Mouse (Mus musculus) T-cell, adult 2 months (primary cell): Measurements from ENCODE around the gene Fcho1.
A peak's percentile ranks its signal among the peaks of the same experiment; 100 is the strongest.
"Not testable (repeated sequence)": the region's sequence is repeated elsewhere in the genome, so short reads cannot be mapped to it uniquely, and the experiment has no call there.

Source experiments
- DNase-seq: peaks from one replicate; pipeline ENCODE4 v3.0.0; 2022; ENCODE audit warnings: low spot score

Gene Fcho1

DNA sequence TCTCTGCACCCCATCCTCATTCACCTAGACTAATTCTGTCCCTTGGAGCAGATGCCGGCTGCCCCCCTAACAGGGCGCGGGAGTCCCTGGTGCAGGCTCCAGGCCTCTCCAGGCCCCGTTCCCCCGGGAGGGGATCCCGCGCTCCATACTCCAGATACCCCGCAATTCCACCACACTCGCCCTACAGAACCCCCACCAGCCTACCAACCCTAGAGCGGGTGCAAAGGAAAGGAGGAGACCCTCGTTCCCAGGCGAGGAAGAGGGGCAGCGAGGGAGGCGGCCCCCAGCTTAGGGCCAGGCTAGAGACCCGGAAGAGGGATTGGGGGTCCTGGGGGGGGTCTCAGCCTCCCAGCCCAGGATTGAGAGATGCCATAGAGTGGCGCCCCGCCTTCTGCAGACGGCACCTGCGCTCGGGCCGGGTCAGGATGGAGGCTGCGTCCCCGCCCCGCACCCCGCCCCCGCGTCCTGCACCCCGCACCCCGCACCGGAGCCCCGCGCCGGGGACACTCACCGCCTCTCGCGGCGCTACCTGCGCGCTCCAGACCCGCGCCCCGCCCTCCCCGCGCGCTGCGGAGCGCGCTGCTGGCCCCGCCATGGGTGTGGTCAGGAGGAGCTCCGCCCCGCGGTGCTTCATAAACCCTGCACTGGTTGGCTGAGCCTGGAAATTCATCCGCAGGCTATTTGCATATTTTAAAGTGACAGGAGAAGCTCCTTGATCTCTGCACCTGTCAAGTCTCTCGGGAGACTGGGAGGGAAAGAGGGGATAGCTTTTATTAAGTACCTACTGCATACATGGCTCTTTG lies at the start of gene Fcho1:
Fcho1 (minus strand) TSS at position 595 of the 803 bp plus-strand sequence.
- DNase-seq, result peak; percentile 87

DNA sequence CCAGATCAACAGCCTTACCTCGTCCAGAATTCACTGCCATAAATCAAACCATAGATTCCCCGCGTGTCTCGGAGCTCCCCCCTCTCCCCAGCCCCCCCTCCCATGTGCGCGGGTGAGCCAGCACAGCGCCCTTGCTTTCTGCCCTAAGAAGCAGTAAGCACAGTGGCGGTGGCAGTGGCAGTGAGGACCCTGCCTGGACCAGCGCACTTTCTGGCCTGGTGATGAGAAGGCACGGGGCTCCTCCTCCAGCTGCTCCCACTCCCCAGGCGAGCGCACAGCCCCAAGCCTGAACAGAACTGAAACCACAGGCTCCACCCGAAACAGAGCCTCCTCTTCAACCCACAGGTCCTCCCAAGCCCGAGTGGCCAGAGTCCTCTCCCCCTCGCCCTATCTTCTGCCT lies 45.8 kb upstream of the Fcho1 start:
- no peak for DNase-seq

GRCm38 (mm10) chr8:71758816-71759215 lies 33.3 kb upstream of the Fcho1 start:
- DNase-seq, result no peak

GRCm38 (mm10) chr8:71752881-71753552 lies 27.5 kb upstream of the Fcho1 start:
- DNase-seq, result not testable (repeated sequence)

- not testable (repeated sequence) for DNase-seq
Observed at GRCm38 (mm10) chr8:71752263-71752662, 26.7 kb upstream of the Fcho1 start.

DNA sequence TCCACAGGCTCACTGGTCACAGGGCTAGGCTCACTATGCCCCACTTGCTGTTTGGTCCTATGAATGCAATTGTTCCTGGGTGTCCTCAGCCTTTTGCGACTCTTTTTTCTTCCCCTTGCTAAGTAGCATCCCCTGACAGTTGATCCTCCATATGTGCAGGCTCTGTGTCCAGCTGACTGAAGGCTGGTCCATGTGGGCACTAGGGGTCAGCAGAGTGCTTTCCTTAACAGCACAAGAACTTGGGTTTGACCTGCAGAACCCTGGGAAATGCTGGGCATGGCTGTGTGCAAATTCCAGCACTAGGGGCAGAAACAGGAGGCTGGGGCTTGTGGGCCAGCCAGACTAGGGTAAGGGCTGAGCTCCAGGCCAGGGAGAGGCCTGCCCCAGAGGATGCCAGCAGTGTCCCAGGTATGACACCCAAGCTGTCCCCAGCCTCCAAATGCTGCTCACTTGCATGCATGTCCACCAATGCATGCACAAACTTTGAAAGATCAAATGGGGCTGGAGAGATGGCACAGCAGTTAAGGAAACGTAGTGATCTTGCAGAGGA lies 25.9 kb upstream of the Fcho1 start:
- DNase-seq, result not testable (repeated sequence)

GRCm38 (mm10) chr8:71749321-71750075 lies 24.0 kb upstream of the Fcho1 start:
- DNase-seq, result not testable (repeated sequence)

GRCm38 (mm10) chr8:71747082-71747481 lies 21.6 kb upstream of the Fcho1 start:
- not testable (repeated sequence) for DNase-seq

- DNase-seq, result no peak
Observed at GRCm38 (mm10) chr8:71745322-71745721, 19.8 kb upstream of the Fcho1 start.

- DNase-seq, result no peak
Observed at GRCm38 (mm10) chr8:71742783-71743182, 17.3 kb upstream of the Fcho1 start.

GRCm38 (mm10) chr8:71741687-71742114 lies 16.2 kb upstream of the Fcho1 start:
- no peak for DNase-seq

DNA sequence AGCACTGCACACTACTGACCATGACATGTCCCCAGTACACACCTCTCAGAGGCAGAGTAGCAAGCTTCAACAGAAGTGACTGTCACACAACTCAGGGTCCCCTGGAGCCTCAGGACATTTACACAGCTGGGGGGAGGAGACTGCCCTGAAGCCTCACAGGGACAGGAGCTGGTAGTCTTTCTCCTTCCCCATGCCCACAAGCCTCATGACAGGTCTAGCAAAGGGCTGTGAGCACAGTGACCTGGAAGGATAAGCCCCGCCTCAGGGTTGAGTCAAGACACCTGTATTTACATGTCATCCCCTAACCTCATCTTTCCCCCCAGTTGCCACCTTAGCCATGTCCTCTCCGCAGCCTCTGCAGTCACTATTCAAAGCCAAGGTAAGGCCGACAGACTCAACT lies 15.7 kb upstream of the Fcho1 start:
- no peak for DNase-seq

DNA sequence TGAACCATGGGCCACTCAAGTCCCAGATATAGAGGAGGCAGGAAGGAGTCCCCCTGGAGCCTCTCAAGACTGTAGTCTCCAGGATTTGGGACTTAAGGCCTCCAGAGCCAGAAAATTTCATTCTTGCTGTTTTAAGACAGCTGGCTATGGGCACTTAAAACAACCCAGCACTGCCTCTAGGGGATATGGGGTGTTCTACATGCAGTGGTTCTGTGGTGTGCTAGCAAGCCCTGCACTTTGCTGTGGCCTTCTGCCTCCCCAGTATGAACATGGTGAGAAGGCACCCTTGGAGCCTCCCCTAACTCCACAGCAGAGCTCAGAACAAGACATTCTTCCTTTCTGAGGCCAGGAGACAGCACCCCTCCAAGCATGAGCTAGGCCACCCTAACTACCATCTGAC lies 12.8 kb upstream of the Fcho1 start:
- DNase-seq, result not testable (repeated sequence)

DNA sequence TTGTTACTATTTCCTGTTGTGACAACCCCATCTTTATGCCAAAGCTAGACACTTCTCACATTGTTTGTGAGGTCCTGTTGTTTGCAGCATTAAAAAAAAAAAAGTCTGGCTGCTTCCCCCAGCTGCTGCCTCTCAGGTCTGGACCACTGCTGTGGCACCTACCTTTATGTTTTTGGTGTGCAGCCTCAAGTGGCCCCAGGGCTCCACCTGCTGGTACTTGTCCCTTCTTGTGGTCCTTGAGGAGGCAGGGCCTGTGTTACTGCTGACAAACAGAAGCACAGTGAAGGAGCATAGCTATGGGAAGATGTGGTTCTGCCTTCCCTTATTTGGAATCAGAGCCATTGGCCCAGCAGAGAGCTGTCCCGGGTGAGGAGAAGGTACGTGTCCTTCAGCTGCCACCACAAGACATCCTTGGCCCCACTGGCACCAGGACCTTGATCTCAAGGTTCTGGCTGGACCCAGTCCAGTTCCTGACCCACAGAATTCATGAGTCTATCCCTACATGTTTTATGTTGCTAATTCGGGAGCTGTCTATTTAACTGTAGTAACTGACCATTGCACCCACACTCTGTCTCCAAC lies 6.2 kb upstream of the Fcho1 start:
- DNase-seq, result peak; percentile 70

DNA sequence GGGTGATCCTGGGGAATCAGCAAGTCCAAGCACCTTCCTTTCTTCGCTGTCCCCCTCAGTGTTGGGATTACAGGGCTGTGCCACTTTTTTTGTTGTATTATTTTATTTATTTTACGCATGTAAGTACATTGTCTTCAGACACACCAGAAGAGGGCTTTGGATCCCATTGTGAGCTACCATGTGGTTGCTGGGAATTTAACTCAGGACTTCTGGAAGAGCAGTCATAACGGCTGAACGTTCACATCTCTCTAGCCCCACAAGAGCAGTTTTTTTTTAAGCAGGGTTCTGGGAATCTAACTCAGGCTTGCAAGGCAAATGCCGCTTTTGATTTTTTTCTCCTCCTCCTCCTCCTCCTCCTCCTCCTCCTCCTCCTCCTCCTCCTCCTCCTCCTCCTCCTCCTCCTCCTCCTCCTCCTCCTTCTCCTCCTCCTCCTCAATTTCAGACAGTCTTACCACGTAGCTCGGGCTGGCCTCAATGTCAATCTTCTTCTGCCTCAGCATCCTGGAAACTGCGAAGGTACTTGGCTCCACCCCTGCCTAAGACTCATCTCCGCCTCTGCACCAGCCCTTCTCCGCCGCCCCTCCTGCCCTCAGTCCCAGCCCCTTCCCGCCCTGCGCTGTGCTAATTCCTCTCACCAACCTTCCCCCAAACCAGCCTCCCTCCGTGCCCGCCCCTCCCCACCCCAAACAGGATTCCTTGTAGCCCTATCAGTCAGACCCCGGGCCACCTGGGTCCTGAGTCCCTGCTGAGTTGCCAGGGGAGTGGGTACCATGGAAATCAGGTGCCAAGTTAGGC lies 3.5 kb upstream of the Fcho1 start:
- peak; percentile 51 for DNase-seq

GRCm38 (mm10) chr8:71728240-71728785 lies 2.8 kb upstream of the Fcho1 start:
- DNase-seq, result no peak

GRCm38 (mm10) chr8:71724389-71724788 lies 1.1 kb downstream of the Fcho1 start:
- no peak for DNase-seq

DNA sequence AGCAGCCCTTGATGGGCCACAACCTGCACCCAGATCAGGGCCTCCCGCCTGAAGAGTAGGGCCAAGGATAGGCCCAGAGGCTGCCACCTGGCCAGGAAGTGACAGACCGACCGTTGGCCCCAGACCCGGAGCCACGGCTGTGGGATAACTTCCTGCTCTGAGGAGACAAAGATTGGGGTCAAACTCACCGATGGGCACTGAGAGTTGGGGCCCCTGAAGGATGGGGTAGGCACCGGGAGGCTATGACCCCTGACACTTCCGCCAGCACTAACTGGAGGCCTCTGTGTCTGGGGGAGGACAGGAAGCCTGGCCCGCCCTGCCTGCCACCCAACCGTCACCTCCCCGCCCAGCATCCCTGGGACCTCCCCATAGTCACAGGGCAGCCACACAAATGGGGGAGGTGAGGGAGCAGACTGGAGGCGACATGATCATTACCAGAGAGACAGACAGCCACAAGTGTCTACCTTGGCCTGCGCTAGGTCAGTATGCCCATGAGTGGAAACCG lies 2.4 kb downstream of the Fcho1 start:
- DNase-seq, result peak; percentile 86

DNA sequence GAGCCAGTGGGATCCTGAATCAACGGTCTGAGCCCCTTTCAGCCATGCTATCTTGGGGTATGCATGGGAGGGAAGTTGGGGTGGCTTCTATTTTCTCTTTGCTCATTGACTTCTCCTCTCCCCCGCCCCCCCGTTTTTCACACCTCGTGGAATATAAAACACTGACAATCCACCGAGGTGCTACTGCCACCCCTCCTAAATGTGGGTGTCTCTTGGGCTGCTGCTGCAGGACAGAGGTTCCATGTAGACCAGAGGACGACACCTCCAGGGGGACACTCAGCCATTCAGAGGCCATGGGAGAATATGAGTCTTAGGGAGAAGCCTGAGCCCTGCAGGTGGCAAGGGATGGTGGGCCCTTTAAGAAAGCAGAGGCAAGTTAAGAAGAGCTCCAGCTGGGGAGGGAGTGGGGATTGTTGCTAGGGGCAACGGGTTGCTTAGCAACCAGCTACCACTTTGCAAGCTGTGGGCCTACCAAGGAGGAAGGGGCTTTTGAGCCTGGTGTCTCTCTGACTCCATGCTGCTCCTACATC lies 5.5 kb downstream of the Fcho1 start:
- no peak for DNase-seq

DNA sequence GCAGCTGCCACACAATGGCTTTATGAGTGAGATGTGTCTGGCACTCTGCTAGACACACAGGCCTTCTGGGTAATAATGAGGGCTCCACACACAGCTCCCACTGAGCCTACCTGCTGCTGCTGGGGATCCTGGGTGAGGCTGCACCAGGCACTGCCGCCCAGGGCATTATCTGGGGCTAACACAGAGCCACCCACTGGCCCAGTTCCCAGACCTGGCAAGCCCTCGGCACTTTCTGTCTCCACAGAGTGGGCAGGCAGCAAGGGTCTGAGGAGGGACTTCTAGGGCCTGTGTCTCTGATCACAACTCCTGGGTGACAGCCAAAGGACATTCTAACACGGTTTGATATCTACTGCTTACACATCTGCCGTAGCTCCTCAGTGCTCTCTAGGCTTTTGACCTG lies 6.3 kb downstream of the Fcho1 start:
- DNase-seq, result no peak
